Mouse (Mus musculus) kidney, adult 2 months (tissue): ENCODE data around the gene Lrrc2. TPM values are rescaled to one million over a fixed set of nuclear protein-coding genes. Genes with fewer than 3 reads are reported as not detected.

Experiments used
- DNase-seq: peaks from one replicate; pipeline ENCODE4 v3.0.0; 2021
- H3K27ac ChIP-seq: fragments of 200-500 bp; 2 replicates; pipeline ENCODE4 v1.5.1; 2012; ENCODE audit warnings: low read depth, low read length, control low read depth, inconsistent platforms; ENCODE audit not compliant: insufficient read depth
- H3K27me3 ChIP-seq: fragments of 200-500 bp; replicated peaks from 2 replicates; pipeline ENCODE4 v1.6.1; 2012; ENCODE audit warnings: mild to moderate bottlenecking, moderate library complexity, low read length, inconsistent platforms; ENCODE audit not compliant: control insufficient read depth, insufficient read depth
- H3K36me3 ChIP-seq: fragments of 200-500 bp; 2 replicates; pipeline ENCODE4 v1.6.1; 2012; ENCODE audit warnings: mild to moderate bottlenecking, moderate library complexity, low read length, inconsistent platforms; ENCODE audit not compliant: control insufficient read depth, insufficient read depth
- H3K4me1 ChIP-seq: fragments of 200-500 bp; 2 replicates; pipeline ENCODE4 v1.6.1; 2011; ENCODE audit warnings: low read length; ENCODE audit not compliant: control insufficient read depth, insufficient read depth
- H3K4me3 ChIP-seq: fragments of 200-500 bp; 2 replicates; pipeline ENCODE4 v1.5.1; 2011; ENCODE audit warnings: mild to moderate bottlenecking, low read depth, low read length, control low read depth; ENCODE audit not compliant: insufficient read depth
- CTCF ChIP-seq: fragments of 200-500 bp; conservative IDR thresholded peaks from 2 replicates; pipeline ENCODE4 v1.5.1; 2011; ENCODE audit warnings: low read depth, mild to moderate bottlenecking, control low read depth, low read length, moderate library complexity, mixed read lengths; ENCODE audit not compliant: insufficient read depth, insufficient read length
- POLR2A ChIP-seq: fragments of 200-500 bp; IDR thresholded peaks from one replicate; pipeline ENCODE4 v1.6.1; 2011; ENCODE audit warnings: low read depth, low read length, control low read depth
- WGBS: fragments of 180-500 bp; shearing (Covaris S2); methylation state at CpG from one replicate; pipeline ENCODE4 v1.1.7; 2018; 5-methylcytosine and 5-hydroxymethylcytosine counted together
- polyA plus RNA-seq: library from polyadenylated mRNA; depleted of rRNA; stranded (reverse); fragments of >200 nt; gene quantifications from 2 replicates; pipeline ENCODE4 v1.2.3, GENCODE M21; 2012

Gene Lrrc2
- polyA plus RNA-seq, 1 experiment = 0.56 TPM

DNA sequence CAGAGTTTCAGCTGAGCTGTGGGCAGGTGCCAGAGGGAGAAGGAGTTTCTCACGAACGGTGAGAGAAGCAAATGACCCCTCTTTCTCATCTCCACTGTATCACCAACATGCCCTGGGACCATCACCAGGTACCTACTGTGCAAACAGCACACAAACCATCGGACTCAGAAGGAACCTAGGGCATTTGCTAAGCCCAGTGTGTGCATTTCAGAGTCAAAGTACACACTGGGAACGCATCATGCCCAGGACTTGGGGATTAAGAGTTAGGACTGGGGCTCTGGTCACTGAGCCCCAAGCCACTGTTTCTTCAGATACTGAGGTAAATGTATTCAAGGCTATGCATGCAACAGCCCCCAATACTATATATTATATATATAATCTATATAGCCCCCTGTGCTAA, 36.0 kb downstream of the Lrrc2 start:
- no peak for DNase-seq
- no peaks in the 10 kb centered on the region for H3K27me3 ChIP-seq
- peaks cover 4% of the 10 kb centered on the region for H3K4me1 ChIP-seq
- 86% methylated on average over 4 of the region's 4 CpGs for WGBS
- H3K36me3 ChIP-seq = no peaks in the 10 kb centered on the region
- H3K4me3 ChIP-seq = no peak overlapping the region
- H3K27ac ChIP-seq = no peak overlapping the region
- TF ChIP-seq POLR2A (no peak), CTCF (no peak)

DNA sequence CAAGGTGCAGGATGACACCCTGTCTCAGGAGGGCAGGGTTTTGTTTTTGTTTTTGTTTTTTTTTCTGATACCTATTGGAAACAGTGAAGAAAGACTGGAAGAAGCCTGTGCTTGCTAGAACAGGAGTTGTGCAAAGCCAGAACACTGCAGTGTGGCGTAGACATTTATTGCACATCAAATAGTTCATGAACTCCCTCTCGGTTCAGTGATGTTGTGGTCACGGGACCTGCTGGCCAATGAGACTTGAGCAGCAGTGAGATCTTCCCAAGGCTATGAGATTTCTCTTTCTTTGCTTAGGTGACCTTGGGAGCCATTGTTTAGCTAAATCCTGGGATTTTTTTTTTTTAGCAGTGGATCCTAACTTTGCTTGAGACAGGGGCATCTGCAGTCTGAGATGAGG, 36.7 kb downstream of the Lrrc2 start:
- TF ChIP-seq POLR2A (no peak), CTCF (no peak)
- Histone ChIP-seq H3K27ac (no peak overlapping the region), H3K4me1 (peaks cover 4% of the 10 kb centered on the region), H3K27me3 (no peaks in the 10 kb centered on the region), H3K36me3 (no peaks in the 10 kb centered on the region), H3K4me3 (no peak overlapping the region)
- 55% methylated on average over 3 of the region's 3 CpGs for WGBS
- no peak for DNase-seq

DNA sequence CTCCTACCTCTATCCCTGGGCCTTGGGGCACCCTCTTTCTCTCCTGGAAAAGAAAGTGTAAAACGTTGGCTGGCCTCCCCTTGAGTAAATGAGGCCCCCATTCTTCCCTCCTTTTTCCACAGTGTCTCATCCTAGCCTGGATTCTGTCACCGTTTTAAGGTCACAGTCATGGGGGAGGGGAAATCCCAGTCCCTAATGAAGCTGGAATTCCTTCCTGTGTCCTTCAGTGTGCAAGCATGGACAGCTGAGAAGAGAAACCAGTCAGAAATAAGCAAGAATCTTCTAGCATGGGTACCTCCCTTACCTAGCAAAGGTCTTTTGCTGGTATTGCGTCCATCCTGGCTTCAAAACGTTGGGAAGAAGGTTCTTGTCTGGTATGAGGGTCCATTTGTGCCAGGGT, 37.8 kb downstream of the Lrrc2 start:
- 56% methylated on average over 4 of the region's 4 CpGs for WGBS
- H3K4me1 ChIP-seq = peaks cover 4% of the 10 kb centered on the region
- no peaks in the 10 kb centered on the region for H3K27me3 ChIP-seq
- peak overlapping the region; percentile 74 for H3K27ac ChIP-seq
- no peak for DNase-seq
- peak overlapping the region; percentile 53 for H3K4me3 ChIP-seq
- H3K36me3 ChIP-seq = no peaks in the 10 kb centered on the region
- TF ChIP-seq POLR2A (no peak), CTCF (no peak)

DNA sequence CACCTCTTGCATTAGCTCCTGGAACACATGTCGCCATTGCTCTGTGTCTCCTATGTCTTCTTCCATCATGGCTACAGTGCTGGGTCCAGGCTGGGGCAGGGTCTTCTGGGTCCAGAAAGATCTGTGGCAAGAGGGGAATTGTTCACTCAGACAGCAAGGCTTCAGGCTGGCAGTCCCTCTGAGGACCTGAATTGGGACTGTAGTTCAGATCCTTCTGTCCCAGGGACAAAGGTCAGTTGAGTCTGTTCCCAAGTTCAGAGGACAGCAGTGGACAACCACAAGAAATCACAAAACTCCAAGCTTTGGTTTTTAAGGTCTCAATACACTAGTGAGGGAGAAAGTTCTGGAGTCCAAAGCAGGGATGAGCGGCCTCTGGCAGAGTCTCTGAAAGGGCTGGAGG, 38.2 kb downstream of the Lrrc2 start:
- no peaks in the 10 kb centered on the region for H3K27me3 ChIP-seq
- H3K4me1 ChIP-seq = peaks cover 4% of the 10 kb centered on the region
- TF ChIP-seq CTCF (no peak), POLR2A (no peak)
- H3K27ac ChIP-seq = peak overlapping the region; percentile 74
- DNase-seq = peak; percentile 77
- H3K36me3 ChIP-seq = no peaks in the 10 kb centered on the region
- WGBS = 89% methylated on average over 2 of the region's 2 CpGs
- peak overlapping the region; percentile 53 for H3K4me3 ChIP-seq

DNA sequence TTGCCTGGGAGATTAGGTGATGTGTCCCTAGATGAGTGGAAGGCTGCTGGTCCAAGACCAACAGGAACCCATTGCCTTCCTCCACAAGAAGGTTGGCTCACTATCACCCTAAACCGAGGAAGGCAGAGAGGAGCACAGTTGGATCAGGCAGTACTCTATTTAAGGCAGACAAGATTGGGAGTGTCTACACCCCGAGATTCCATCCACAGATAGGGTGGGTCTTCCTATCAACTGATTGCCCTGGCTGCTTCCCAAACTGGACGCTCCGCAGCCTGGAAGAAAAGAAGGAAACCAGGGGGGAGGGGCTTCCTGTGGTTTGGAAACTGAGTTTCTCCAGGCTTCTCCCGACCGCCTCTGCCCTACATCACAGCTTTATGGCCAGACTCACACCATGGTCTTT, 38.9 kb downstream of the Lrrc2 start, which contains the start of gene Rtp3:
Gene Rtp3 (minus strand): TSS at position 380 of the 400 bp plus-strand sequence.
- WGBS = 55% methylated on average over 6 of the region's 6 CpGs

DNA sequence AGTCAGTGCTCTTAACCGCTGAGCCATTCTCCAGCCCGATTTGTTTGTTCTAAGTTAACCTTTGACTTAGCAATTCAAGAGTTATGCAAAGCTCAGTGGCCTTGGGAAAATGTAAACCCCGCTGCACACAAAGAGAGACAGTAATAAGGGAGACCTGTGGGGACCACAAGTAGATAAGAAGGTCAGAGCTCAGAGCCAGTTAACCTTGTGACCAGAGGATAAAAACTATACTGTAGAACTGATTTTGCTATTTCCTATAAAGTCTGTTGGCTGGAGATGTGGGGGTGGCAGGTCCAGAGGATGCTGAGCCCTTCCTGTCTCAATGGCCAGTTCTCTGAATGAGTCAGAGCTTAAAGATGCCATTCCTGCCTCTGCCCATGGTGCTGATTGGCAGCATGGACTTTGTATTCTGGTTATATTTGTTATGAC, 42.0 kb downstream of the Lrrc2 start:
- TF ChIP-seq CTCF (no peak), POLR2A (no peak)
- H3K4me1 ChIP-seq = peaks cover 4% of the 10 kb centered on the region
- no peaks in the 10 kb centered on the region for H3K36me3 ChIP-seq
- H3K27ac ChIP-seq = no peak overlapping the region
- no peaks in the 10 kb centered on the region for H3K27me3 ChIP-seq
- WGBS = 10% methylated on average over 3 of the region's 3 CpGs
- peak; percentile 60 for DNase-seq
- H3K4me3 ChIP-seq = no peak overlapping the region

More for the DNA sequence above, 38.9 kb downstream of the Lrrc2 start, which contains the start of gene Rtp3:
- peak within 1 kb of the TSS; percentile 74 for H3K27ac ChIP-seq
- peaks cover 4% of the 10 kb centered on the region for H3K4me1 ChIP-seq
- H3K36me3 ChIP-seq = no peaks in the 10 kb centered on the region
- no peaks in the 10 kb centered on the region for H3K27me3 ChIP-seq
- TF ChIP-seq POLR2A (no peak), CTCF (no peak)
- peak; percentile 87 for DNase-seq
- peak within 1 kb of the TSS; percentile 53 for H3K4me3 ChIP-seq

DNA sequence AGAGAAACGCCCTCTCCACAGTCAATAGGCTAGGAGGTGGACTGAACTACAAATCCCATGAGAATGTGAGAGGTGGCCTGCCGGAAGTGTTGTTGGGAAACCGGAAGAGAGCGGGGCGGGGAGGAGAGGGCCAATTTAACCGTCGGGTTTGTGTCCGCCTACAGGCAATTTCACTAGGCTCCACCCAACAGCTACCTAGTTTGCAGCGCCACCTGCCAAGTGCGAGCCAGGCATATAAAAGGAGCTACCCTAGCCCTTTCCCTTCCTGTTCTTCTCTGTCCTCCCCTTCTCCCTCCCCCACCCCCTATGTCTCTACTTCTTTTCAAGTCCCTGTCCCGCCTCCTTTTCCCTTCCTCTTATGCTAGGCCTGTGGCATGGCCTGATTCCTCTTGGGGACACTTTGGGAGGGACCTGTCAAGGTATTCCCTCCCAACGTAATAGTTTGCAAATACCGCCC, 43.4 kb downstream of the Lrrc2 start:
- WGBS = 7% methylated on average over 13 of the region's 13 CpGs
- H3K27ac ChIP-seq = peak overlapping the region; percentile 39; the same call in 1 of the 2 replicates
- H3K36me3 ChIP-seq = no peaks in the 10 kb centered on the region
- 0 out of 2 replicates have a peak, but pooled peaks cover 4% of the 10 kb centered on the region for H3K4me1 ChIP-seq
- peak; percentile 29 for TF ChIP-seq POLR2A
- peak; percentile 37 for TF ChIP-seq CTCF
- DNase-seq = peak; percentile 94
- H3K27me3 ChIP-seq = no peaks in the 10 kb centered on the region
- H3K4me3 ChIP-seq = peak overlapping the region; percentile 53
